Mouse (Mus musculus): ENCODE data around the gene Ybx2. TPM values are rescaled to one million over a fixed set of nuclear protein-coding genes. Genes with fewer than 3 reads are reported as not detected.

Gene Ybx2
- total RNA-seq (2021) = 10 to 100 TPM in 1 of 2 experiments, 1 to 10 TPM in 1; 5.4 to 10.6 TPM
- long read RNA-seq, experiment 1, partial matches to known transcripts = 0 of 5 reads
- long read RNA-seq, experiment 1, other reads (novel, unspliced or antisense) = 3 of 5 reads
- long read RNA-seq, experiment 2, partial matches to known transcripts = 1 of 1 reads
- long read RNA-seq, experiment 2, other reads (novel, unspliced or antisense) = 0 of 1 reads

DNA sequence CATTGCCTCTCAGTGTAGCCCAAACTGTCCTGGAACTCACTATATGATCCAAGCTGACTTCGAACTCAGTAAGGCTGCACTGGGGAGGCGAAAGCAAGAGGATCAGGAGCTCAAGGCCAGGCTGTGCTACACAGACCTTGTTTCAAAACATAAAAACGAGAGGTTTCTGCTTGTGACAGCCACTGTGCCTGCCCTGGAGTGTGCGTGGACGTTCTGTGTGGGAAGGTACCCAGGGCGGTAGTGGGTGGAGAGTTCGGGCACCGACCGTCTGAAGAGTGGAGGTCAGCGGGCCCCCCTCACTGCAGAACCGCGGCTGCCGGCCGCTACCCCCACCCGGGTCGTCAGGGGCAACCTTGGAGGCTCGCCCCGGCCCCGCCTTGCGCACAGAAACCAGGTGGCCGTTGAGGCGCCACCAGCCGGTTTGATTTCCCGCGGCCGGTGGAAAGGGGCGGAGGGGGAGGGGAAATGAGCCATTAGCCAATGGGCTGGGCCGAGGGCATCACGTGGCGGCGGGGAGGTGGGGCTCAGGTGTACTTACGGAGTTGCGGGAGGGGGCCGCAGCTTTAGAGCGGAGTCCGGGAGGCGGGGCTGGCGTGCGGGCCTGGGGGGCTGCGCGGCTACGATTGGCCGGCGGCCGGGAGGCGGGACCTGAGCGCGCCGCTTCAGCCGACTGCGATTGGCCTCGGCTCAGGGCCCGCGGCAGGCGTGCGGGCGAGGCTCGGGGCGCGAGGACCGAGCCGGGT is at the start of gene Ybx2:
Gene Ybx2 (plus strand): TSS at position 660 of the 743 bp plus-strand sequence.
- intact Hi-C loops (cut with DNase I) = no loop called here
- DNase-seq = peak; percentile 73 to 80

DNA sequence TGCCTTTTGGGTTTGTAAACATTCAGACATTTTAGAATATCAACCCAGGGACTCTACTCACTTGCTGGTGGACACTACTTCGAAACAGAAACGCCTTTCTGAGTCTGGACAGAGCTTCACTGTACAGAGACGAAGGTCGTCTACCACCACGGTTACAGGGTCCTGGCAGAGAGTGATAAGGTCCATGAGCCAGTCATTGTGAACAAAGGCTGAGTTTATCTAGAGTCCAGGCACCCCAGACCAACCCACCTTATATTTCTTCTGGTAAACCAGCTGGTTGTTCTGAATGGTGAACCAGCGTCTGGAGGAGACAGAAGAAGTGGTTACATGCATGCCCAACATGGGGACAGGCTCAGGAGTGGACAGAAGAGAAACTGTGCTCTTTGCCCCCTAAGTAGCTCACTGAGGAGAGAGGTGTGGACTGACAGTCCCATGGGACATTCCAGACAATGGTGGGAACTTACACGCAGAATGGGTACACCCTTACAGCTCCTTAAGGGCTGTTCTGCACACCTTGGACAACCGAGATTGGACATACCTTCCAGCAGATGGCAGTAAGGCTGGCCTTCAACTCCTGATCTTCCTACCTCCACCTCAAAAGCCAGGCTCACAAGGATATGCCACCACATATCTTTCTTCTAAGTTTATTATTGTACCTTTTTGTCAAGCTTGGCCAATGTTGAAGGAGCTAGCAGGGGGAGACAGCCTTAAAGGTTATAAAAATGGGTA is 48.5 kb upstream of the Ybx2 start:
- intact Hi-C loops (cut with DNase I) = no loop called here

DNA sequence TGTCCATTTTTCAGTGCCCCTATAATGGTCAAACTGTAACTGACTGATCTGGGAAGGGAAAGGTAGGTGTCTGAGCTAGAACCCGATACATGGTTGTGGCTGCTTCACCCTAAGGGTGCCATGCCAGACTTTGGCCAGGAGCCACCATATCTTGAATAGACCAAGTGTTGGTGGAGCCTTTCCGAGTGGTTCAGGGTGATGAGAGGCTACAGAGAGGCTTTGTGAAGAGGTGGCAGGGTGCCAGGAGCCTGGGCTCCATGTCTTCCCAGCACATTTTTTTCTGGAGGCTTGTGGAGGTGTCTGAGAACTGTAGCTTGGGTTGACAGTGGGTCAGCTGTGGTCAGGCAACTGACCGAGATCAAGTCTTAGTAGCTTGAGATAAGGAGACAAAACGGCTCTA is 44.1 kb upstream of the Ybx2 start:
- intact Hi-C loops (cut with DNase I) = no loop called here

More for the DNA sequence above, 48.5 kb upstream of the Ybx2 start:
- DNase-seq = no peak

DNA sequence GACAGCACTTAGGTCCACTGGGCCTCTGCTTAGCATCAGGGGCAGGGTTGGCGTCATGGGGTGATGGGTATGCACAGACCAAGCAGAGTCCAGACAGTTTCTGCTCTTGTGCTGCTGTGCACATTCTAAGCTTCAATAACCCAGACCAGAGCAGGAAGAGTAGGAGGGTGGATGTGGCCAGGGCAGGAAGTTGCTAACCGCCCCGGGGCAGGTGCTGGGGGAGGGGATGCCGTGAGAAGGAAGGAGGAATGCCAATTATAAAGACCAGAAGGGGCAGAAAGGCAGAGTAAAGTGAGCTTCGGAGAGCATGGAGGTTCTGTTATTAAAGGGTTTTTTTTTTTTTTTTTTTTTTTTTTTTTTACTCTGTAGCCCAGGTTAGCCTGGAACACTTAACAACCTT is 40.9 kb upstream of the Ybx2 start:
- intact Hi-C loops (cut with DNase I) = no loop called here
- DNase-seq = no peak

More for the DNA sequence above, 44.1 kb upstream of the Ybx2 start:
- no peak for DNase-seq

DNA sequence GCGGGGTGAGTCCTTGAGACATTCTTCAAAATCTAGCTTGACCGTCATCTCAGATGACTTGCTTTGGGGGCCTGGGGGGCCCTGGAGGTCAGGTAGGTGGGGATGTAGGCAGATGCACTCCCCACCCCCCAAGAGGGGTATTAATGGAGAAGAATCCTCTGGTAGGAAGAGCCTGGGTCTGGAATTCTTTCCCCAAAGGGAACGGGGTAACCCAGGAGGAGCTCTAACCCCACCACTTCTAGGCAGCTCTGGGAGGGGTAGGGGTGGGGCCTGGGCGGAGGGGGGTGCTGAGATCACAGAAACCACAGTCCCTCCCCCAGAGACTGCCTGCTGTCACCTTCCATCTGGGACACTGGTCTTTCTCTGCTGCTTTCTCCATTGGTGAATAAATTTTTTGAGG is 40.3 kb upstream of the Ybx2 start, which contains the start of gene Acap1:
Gene Acap1 (minus strand): TSS at position 249 of the 400 bp plus-strand sequence.
- no peak for DNase-seq
- intact Hi-C loops (cut with DNase I) = no loop called here

DNA sequence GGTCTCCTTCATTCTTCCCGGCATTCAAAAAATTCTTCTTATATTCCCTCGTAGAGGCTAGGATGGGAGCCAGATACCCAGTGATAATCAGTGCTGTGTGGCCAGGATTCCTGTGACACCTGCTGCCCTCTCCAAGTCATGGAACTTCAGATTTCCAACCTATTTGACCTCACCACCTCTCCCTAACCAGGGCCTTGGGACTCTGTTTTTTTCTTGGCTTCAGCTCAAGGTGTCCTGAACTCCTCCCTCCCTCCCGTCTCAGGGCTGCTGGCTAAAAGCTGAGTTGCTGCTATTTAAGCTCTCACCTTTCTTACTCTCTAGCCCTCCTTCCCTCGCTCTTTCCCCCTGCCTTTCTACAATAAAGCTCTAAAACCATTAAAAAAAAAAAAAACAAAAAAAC is 35.7 kb upstream of the Ybx2 start:
- no peak for DNase-seq
- intact Hi-C loops (cut with DNase I) = no loop called here

DNA sequence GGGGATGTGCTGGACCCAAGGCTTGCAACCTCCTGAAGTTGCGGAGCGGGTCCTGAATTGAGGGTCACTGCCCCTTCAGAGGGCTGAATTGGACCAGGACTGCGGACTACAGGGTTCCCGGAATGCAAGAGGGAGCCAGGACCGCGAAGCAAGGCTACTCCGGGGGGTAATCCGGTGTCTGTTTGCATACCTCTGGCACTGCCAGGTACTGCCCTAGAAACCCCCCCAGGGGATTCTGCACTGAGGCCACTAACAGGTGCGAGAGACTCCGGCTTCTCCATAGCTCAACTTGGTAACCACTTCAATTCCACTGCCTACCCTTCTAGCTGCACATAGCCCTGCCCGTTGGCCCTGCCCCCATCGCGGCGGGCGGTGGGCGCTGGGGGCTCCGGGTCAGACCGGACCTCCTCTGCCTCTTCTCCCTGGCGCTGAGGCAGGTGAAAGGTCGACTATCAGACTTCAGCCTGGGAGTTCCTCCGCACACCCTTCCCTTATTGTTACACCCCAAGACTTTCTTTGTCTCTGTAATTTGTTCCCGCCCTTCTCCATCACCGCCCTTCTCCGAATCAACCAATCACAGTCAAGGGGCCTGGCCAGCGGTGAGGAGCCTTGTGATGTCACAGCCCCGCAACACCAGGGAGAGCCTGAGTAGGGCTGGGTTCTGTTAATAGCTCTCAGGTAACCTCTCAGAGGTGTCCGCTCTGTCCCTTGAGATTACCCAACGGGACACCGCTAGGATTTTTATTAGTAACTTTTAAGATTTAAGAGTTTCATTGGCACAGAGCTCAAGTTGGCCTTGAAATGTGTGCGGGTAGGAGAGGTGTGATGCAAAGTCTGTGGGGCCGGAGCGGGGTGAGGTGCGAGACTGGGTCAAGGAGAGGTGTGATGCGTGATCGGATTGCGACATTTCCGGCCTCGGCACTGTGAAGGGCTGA is 34.9 kb upstream of the Ybx2 start, which contains the start of the genes 2810408A11Rik and Neurl4:
Gene 2810408A11Rik (minus strand): TSS at position 517 of the 935 bp plus-strand sequence.
Gene Neurl4 (plus strand): TSS at position 602 of the 935 bp plus-strand sequence.
- peak; percentile 76 to 83 for DNase-seq
- intact Hi-C loops (cut with DNase I) = no loop called here

DNA sequence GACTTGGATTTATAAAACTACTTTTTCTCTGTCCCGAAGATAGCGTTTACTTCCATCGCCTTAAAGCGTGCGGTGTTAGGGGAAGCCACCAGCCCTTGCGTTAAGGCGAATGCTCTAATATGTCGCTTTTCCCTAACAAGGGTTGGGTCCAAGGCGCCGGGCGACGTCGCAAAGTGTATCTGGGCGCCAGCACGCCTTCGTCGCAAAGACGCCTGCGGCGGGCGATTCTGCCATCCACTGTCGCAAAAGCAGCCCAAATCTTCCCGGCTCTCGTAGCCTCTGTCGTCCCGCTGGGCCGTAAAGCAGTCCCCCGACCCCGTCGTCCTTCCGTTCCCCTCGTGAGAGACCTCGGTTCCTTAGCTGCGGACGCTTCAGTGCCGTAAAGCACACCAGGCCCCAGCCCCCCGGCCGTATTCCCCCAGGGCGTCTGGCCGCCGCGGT is 34.2 kb upstream of the Ybx2 start:
- intact Hi-C loops (cut with DNase I) = no loop called here
- peak; percentile 89 to 91 for DNase-seq

DNA sequence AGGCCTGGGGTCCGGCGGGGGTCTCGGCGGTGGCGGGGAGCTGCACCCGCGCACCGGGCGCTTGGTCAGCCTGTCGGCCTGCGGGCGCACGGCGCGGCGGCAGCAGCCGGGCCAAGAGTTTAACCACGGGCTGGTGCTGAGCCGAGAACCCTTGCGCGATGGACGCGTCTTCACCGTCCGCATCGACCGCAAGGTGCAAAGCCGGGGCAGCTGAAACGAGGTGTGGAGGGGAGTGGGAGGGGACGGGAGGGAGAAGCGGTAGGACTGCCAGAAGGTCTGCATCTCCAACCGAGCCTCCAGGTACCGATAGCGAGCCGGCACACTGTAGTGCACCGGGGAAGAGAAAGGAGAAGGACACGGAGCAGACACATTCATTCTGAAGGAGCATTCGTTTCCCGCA is 33.6 kb upstream of the Ybx2 start:
- no peak for DNase-seq
- intact Hi-C loops (cut with DNase I) = no loop called here

DNA sequence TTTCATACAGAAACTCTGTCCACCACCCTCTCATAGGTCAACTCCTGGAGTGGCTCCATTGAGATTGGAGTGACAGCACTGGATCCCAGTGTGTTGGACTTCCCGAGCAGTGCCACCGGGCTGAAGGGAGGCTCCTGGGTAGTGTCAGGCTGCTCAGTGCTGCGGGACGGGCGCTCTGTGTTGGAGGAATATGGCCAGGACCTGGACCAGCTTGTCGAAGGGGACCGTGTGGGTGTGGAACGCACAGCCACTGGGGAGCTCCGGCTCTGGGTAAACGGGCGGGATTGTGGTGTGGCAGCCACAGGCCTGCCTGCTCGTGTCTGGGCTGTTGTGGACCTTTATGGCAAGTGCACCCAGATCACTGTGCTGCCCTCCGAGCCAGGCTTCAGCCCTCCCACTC is 32.6 kb upstream of the Ybx2 start:
- intact Hi-C loops (cut with DNase I) = no loop called here
- DNase-seq = no peak

DNA sequence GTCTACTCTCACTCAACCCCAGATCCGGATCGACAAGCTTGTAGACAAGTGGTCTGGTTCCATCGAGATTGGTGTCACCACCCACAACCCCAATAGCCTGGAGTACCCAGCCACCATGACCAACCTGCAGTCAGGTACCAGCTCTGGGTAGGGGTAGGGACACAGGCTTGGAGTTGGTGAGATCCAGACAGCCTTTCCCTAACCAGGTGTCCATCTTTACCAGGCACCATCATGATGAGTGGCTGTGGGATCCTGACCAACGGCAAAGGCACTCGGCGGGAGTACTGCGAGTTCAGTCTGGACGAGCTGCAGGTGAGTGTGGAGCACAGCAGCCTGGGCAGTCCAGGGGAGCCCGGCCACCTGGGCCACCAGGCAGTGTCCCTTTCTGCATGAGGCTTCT is 31.3 kb upstream of the Ybx2 start:
- DNase-seq = no peak
- intact Hi-C loops (cut with DNase I) = no loop called here

DNA sequence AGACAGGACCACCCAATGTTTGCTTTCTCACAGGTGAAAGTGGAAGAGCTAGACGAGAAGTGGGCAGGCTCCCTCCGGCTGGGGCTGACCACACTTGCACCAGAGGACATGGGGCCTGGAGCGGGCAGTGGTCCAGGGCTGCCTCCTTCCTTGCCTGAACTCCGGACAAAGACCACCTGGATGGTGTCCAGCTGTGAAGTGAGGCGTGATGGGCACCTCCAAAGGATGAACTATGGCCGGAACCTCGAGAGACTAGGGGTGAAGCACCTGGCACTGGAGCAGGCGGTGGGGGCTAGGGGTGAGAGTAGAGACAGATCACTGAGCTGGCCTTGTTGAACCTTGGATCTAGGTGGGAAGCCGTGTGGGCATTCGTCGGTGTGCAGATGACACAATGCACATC is 27.0 kb upstream of the Ybx2 start:
- intact Hi-C loops (cut with DNase I) = no loop called here
- no peak for DNase-seq

DNA sequence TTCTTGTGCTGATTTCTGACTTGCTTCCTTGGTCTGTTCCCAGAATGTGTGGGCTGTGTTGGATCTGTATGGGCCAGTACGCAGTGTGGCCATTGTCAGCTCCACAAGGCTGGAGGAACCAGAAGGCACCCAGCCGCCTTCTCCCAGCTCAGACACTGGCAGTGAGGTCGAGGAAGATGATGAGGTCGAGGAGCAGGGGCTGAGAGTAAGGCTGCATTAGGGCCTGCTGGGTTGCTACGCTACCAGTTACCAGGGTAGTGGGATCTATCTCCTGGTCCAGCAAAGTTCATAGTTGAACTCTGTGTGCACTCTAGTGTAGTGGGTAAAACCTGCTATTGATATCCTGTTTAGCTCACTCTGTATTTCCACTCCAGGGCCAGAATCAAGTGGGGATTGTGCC is 26.4 kb upstream of the Ybx2 start:
- intact Hi-C loops (cut with DNase I) = no loop called here
- DNase-seq = no peak

DNA sequence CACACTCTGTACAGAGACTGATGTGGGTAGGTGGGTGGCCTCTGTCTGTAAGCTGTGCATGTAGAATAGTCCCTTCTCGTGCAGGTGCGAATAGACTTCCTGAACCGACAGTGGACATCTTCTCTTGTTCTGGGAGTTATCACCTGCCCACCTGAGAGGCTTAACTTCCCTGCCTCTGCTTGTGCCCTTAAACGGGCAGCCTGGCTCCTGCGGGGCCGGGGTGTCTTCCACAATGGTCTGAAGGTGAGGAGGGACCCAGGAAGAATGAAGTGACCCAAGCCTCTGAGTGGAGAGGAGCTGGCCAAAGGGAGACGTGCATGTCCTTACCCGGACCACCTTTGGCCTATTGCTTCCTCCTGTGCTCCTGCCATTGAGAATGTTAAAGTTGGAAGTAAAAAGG is 25.4 kb upstream of the Ybx2 start:
- intact Hi-C loops (cut with DNase I) = no loop called here
- DNase-seq = no peak

DNA sequence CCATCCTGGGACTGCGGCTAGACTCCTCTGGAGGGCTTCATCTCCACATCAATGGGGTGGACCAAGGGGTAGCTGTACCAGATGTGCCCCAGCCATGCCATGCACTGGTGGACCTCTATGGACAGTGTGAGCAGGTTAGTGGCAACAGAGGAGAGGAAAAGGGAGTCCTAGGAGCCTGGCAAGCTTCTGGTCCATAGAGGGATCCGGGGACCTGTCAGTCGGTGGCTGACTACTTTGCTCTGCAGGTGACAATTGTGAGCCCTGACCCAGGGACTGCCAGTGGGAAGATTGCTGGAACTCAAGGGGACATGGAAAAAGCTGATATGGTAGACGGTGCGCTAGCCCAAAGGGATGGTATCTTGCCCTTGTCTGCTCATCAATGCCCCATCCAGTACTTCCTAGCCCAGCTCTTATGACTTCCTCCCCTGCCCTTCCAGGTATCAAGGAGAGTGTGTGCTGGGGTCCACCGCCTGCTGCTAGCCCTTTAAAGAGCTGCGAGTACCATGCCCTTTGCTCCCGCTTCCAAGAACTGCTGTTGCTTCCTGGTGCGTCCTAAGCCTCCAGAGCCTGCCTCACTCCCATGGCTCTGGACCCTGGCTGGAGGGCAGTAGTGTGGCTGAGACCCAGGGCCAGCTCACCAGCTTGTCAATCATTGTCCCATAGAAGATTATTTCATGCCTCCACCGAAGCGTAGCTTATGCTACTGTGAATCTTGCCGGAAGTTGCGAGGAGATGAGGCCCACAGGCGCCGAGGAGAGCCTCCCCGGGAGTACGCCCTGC is 24.6 kb upstream of the Ybx2 start:
- no peak for DNase-seq
- intact Hi-C loops (cut with DNase I) = no loop called here

DNA sequence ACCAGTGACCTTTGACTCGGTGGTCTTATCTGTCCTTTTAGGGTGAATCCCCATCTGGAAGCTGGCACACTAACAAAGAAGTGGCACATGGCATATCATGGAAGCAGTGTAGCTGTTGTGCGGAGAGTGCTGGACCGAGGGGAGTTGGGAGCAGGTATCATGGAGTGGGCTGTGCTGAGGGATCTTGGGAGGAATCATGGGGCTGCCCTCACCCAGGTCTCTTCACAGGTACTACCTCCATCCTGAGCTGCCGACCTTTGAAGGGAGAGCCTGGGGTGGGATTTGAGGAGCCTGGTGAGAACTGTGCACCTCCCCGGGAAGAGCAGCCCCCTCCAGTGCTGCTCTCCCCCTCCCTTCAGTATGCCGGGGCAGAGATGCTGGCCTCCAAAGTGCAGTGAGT is 23.9 kb upstream of the Ybx2 start:
- intact Hi-C loops (cut with DNase I) = no loop called here
- DNase-seq = no peak

DNA sequence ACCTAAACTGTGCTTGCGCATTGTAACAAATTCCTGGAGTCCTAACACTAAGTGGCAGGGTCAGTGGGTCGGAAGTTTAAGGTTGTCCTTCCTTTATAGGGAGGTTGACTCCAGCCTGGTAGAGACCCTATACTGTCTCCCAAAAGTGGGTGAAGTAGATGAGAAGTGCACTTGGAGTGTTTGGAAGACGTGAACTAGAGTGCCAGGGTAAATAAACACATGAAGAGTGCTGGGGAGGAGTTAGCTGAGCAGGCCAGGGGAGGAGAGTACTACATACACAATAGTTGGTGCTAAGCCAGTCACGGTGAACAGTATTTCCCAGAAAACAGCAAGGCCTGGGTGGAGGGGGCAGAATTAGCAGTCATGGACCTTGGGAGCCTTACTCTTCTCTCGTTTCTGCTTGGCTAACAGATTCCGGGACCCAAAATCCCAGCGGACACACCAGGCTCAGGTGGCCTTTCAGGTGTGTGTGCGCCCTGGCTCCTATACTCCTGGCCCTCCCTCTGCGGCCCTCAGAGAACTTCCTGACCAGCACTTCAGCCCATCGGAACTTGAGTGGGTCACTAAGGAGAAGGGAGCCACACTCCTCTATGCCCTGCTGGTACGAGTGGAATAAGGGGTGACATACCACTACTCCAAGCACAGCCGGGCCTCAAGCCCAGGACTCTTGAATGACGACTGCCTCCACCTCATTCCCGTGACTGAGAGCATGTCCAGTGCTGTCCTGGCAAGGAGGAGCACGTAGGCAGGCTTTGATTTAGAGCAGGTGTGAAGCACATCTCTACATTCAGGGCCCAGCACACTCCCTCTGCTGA is 22.7 kb upstream of the Ybx2 start:
- no peak for DNase-seq
- intact Hi-C loops (cut with DNase I) = no loop called here

DNA sequence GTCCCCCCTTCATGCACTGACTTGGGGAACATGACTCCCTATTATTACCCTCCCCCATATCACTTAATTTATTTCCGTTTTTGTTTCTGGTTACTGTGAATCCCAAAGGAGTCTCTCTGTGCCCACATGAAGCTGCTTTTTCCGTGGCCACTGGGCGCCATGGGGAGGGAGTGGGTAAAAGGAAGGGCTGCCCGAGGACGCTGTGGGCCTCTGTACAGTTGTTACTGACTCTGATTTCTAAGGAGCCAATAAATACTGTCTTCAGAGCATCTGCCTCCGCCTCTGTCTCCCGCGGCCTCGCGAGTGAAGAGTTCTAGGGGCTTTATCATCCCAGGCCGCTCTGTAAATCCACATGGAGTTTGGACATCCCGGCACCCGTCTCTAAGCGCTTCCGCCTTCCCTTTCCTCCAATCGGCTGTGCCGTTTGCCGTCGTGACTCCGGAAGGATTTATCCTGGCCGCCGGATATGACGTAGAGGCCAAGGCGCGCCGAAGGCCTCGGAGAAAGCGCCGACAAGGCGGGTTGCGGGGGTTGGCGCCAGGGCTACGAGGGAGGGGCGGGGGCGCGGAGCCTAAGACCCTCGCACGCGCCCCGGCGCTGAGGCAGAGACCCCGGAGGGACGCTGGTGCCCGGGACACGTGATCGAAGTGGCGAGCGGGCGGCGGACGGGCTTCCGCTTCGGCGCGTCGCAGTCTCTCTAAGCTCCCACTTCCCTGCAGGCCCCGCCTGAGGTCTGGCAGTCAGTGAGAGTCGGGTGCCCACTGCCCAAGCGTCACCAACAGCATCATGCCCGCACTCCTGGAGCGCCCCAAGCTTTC is 21.8 kb upstream of the Ybx2 start, which contains the start of gene Gps2:
Gene Gps2 (plus strand): TSS at position 335 of the 818 bp plus-strand sequence.
- intact Hi-C loops (cut with DNase I) = no loop called here
- DNase-seq = peak; percentile 85 to 88

All from gastrocnemius, postnatal 36 days (tissue).